Mouse (Mus musculus): ENCODE results near the gene Bbs7. TPM values are rescaled to one million over a fixed set of nuclear protein-coding genes. Genes with fewer than 3 reads are reported as not detected.
A peak's percentile ranks its signal among the peaks of the same experiment; 100 is the strongest.
"Not testable (repeated sequence)": the region's sequence is repeated elsewhere in the genome, so short reads cannot be mapped to it uniquely, and the experiment has no call there.

The Bbs7 gene
- total RNA-seq (2014; fragmentation: Nextera tagmentation) (16.5 TPM in 2 replicates), total RNA-seq (2017) (10.5 and 12.2 TPM in 2 replicates), polyA plus RNA-seq (2012) (1.7 and 2.0 TPM in 2 replicates)

- ATAC-seq (ENCODE audit: extremely low read depth, insufficient number of reproducible peaks, low FRiP score, poor library complexity, severe bottlenecking) (peak; percentile 97), DNase-seq (ENCODE audit: low spot score) (peak; percentile 94)
- Histone ChIP-seq H3K9me3 (replicated peaks) (no peaks in the 10 kb centered on the region), H3K4me1 (ENCODE audit: insufficient read depth, low read depth, low read length) (peaks cover 19% of the 10 kb centered on the region), H3K27me3 (ENCODE audit: insufficient read depth, low read length) (no peaks in the 10 kb centered on the region; the same call in 1 of the 2 replicates), H3K4me3 (ENCODE audit: low read depth, low read length) (peak within 1 kb of the TSS; percentile 74), H3K36me3 (replicated peaks) (peaks cover 6% of the 10 kb centered on the region)
- TF ChIP-seq TAL1 (conservative IDR thresholded peaks at IDR 0.05; ENCODE audit: low read depth, low read length) (no peak), GATA1 (IDR thresholded peaks at IDR 0.05; ENCODE audit: borderline replicate concordance, low read length) (no peak), GATA2 (IDR thresholded peaks at IDR 0.05; ENCODE audit: borderline replicate concordance, low read depth, low read length) (no peak), CTCF (IDR thresholded peaks at IDR 0.05; ENCODE audit: low read depth, low read length) (no peak), POLR2AphosphoS5 (IDR thresholded peaks at IDR 0.05; ENCODE audit: insufficient replicate concordance, low read depth, low read length) (no peak)
Observed at GRCm38 (mm10) chr3:36613202-36613907, at the start of gene Bbs7. Bbs7 (minus strand) TSS chr3:36613477.

- H3K36me3 ChIP-seq (replicated peaks); H3K27me3 ChIP-seq (ENCODE audit: insufficient read depth, low read length); ATAC-seq (ENCODE audit: extremely low read depth, insufficient number of reproducible peaks, low FRiP score, poor library complexity, severe bottlenecking); DNase-seq (ENCODE audit: low spot score); H3K4me1 ChIP-seq (ENCODE audit: insufficient read depth, low read depth, low read length); H3K4me3 ChIP-seq (ENCODE audit: low read depth, low read length); H3K9me3 ChIP-seq (replicated peaks): not testable (repeated sequence)
Observed at GRCm38 (mm10) chr3:36645245-36645559, 31.9 kb upstream of the Bbs7 start.

- no peaks in the 10 kb centered on the region; the same call in 1 of the 2 replicates for H3K27me3 ChIP-seq (ENCODE audit: insufficient read depth, low read length)
- no peaks in the 10 kb centered on the region for H3K36me3 ChIP-seq (replicated peaks)
- no peak overlapping the region for H3K4me3 ChIP-seq (ENCODE audit: low read depth, low read length)
- H3K4me1 ChIP-seq (ENCODE audit: insufficient read depth, low read depth, low read length): no peaks in the 10 kb centered on the region
- no peak for TF ChIP-seq GATA1 (IDR thresholded peaks at IDR 0.05; ENCODE audit: borderline replicate concordance, low read length)
- TF ChIP-seq CTCF (IDR thresholded peaks at IDR 0.05; ENCODE audit: low read depth, low read length): no peak
- TF ChIP-seq TAL1 (conservative IDR thresholded peaks at IDR 0.05; ENCODE audit: low read depth, low read length): no peak
- TF ChIP-seq GATA2 (IDR thresholded peaks at IDR 0.05; ENCODE audit: borderline replicate concordance, low read depth, low read length): no peak
- TF ChIP-seq POLR2AphosphoS5 (IDR thresholded peaks at IDR 0.05; ENCODE audit: insufficient replicate concordance, low read depth, low read length): no peak
- DNase-seq (ENCODE audit: low spot score): no peak
- H3K9me3 ChIP-seq (replicated peaks): no peaks in the 10 kb centered on the region
- no peak for ATAC-seq (ENCODE audit: extremely low read depth, insufficient number of reproducible peaks, low FRiP score, poor library complexity, severe bottlenecking)
Observed at GRCm38 (mm10) chr3:36644554-36645244, 31.4 kb upstream of the Bbs7 start.

GRCm38 (mm10) chr3:36643354-36643753 is 30.1 kb upstream of the Bbs7 start:
- ATAC-seq (ENCODE audit: extremely low read depth, insufficient number of reproducible peaks, low FRiP score, poor library complexity, severe bottlenecking): no peak
- Histone ChIP-seq H3K27me3 (ENCODE audit: insufficient read depth, low read length) (no peaks in the 10 kb centered on the region; the same call in 1 of the 2 replicates), H3K36me3 (replicated peaks) (no peaks in the 10 kb centered on the region), H3K4me3 (ENCODE audit: low read depth, low read length) (no peak overlapping the region), H3K9me3 (replicated peaks) (no peaks in the 10 kb centered on the region), H3K4me1 (ENCODE audit: insufficient read depth, low read depth, low read length) (no peaks in the 10 kb centered on the region)
- no peak for DNase-seq (ENCODE audit: low spot score)
- TF ChIP-seq TAL1 (conservative IDR thresholded peaks at IDR 0.05; ENCODE audit: low read depth, low read length) (no peak), POLR2AphosphoS5 (IDR thresholded peaks at IDR 0.05; ENCODE audit: insufficient replicate concordance, low read depth, low read length) (no peak), CTCF (IDR thresholded peaks at IDR 0.05; ENCODE audit: low read depth, low read length) (no peak)

- H3K4me1 ChIP-seq (ENCODE audit: insufficient read depth, low read depth, low read length): no peaks in the 10 kb centered on the region
- H3K9me3 ChIP-seq (replicated peaks): no peaks in the 10 kb centered on the region
- ATAC-seq (ENCODE audit: extremely low read depth, insufficient number of reproducible peaks, low FRiP score, poor library complexity, severe bottlenecking): no peak
- no peak overlapping the region for H3K4me3 ChIP-seq (ENCODE audit: low read depth, low read length)
- TF ChIP-seq CTCF (IDR thresholded peaks at IDR 0.05; ENCODE audit: low read depth, low read length): no peak
- no peak for TF ChIP-seq POLR2AphosphoS5 (IDR thresholded peaks at IDR 0.05; ENCODE audit: insufficient replicate concordance, low read depth, low read length)
- TF ChIP-seq GATA1 (IDR thresholded peaks at IDR 0.05; ENCODE audit: borderline replicate concordance, low read length): no peak
- no peak for TF ChIP-seq GATA2 (IDR thresholded peaks at IDR 0.05; ENCODE audit: borderline replicate concordance, low read depth, low read length)
- TF ChIP-seq TAL1 (conservative IDR thresholded peaks at IDR 0.05; ENCODE audit: low read depth, low read length): no peak
- H3K27me3 ChIP-seq (ENCODE audit: insufficient read depth, low read length): no peaks in the 10 kb centered on the region; the same call in 1 of the 2 replicates
- H3K36me3 ChIP-seq (replicated peaks): no peaks in the 10 kb centered on the region
- DNase-seq (ENCODE audit: low spot score): no peak
Observed at GRCm38 (mm10) chr3:36642736-36643135, 29.5 kb upstream of the Bbs7 start.

GRCm38 (mm10) chr3:36640787-36641186 is 27.5 kb upstream of the Bbs7 start:
- DNase-seq (ENCODE audit: low spot score) (no peak), ATAC-seq (ENCODE audit: extremely low read depth, insufficient number of reproducible peaks, low FRiP score, poor library complexity, severe bottlenecking) (no peak)
- Histone ChIP-seq H3K9me3 (replicated peaks) (no peaks in the 10 kb centered on the region), H3K4me3 (ENCODE audit: low read depth, low read length) (no peak overlapping the region), H3K27me3 (ENCODE audit: insufficient read depth, low read length) (no peaks in the 10 kb centered on the region; the same call in 1 of the 2 replicates), H3K36me3 (replicated peaks) (no peaks in the 10 kb centered on the region), H3K4me1 (ENCODE audit: insufficient read depth, low read depth, low read length) (no peaks in the 10 kb centered on the region)
- TF ChIP-seq POLR2AphosphoS5 (IDR thresholded peaks at IDR 0.05; ENCODE audit: insufficient replicate concordance, low read depth, low read length) (no peak), TAL1 (conservative IDR thresholded peaks at IDR 0.05; ENCODE audit: low read depth, low read length) (no peak), GATA2 (IDR thresholded peaks at IDR 0.05; ENCODE audit: borderline replicate concordance, low read depth, low read length) (no peak), GATA1 (IDR thresholded peaks at IDR 0.05; ENCODE audit: borderline replicate concordance, low read length) (no peak), CTCF (IDR thresholded peaks at IDR 0.05; ENCODE audit: low read depth, low read length) (no peak)

Measured in G1E (cell line).